Mouse (Mus musculus) spleen, adult 2 months (tissue): ENCODE results near the gene Eppin. TPM values are rescaled to one million over a fixed set of nuclear protein-coding genes. Genes with fewer than 3 reads are reported as not detected.

ENCODE experiments used
- DNase-seq, 2 experiments: peaks; one replicate each; pipeline versions ENCODE4 v3.0.0 to v3.0.0-alpha.2; 2012 to 2021; ENCODE audit warnings: low spot score in 2 of 2, low read depth in 1 of 2
- H3K27ac ChIP-seq: fragments of 200-500 bp; 2 replicates; pipeline ENCODE4 v1.5.1; 2012; ENCODE audit warnings: low read length, inconsistent platforms; ENCODE audit not compliant: insufficient read depth
- H3K27me3 ChIP-seq: fragments of 200-500 bp; 2 replicates; pipeline ENCODE4 v1.6.1; 2012; ENCODE audit warnings: mild to moderate bottlenecking, moderate library complexity, low read length, inconsistent platforms; ENCODE audit not compliant: control insufficient read depth, insufficient read depth
- H3K36me3 ChIP-seq: fragments of 200-500 bp; 2 replicates; pipeline ENCODE4 v1.6.1; 2012; ENCODE audit warnings: mild to moderate bottlenecking, low read length, inconsistent platforms; ENCODE audit not compliant: control insufficient read depth, insufficient read depth
- H3K4me1 ChIP-seq: fragments of 200-500 bp; 2 replicates; pipeline ENCODE4 v1.6.1; 2011; ENCODE audit warnings: inconsistent platforms; ENCODE audit not compliant: control insufficient read depth, insufficient read depth, insufficient read length
- H3K4me3 ChIP-seq: fragments of 200-500 bp; 2 replicates; pipeline ENCODE4 v1.5.1; 2011; ENCODE audit warnings: mild to moderate bottlenecking, inconsistent platforms; ENCODE audit not compliant: insufficient read depth, insufficient read length; ENCODE audit errors: extremely low read depth
- CTCF ChIP-seq: fragments of 200-500 bp; IDR thresholded peaks from 2 replicates; pipeline ENCODE4 v1.5.1; 2011; ENCODE audit warnings: mild to moderate bottlenecking, inconsistent platforms; ENCODE audit not compliant: insufficient read depth, insufficient read length, insufficient replicate concordance; ENCODE audit errors: extremely low read depth
- POLR2A ChIP-seq: fragments of 200-500 bp; IDR thresholded peaks from 2 replicates; pipeline ENCODE4 v1.6.1; 2011; ENCODE audit warnings: low read depth, low read length, inconsistent platforms
- WGBS: fragments of 180-500 bp; shearing (Covaris S2); methylation state at CpG from one replicate; pipeline ENCODE4 v1.1.7; 2018; 5-methylcytosine and 5-hydroxymethylcytosine counted together
- polyA plus RNA-seq: library from polyadenylated mRNA; depleted of rRNA; stranded (reverse); fragments of >200 nt; gene quantifications from 2 replicates; pipeline ENCODE4 v1.2.3, GENCODE M21; 2012; rRNA removed

Eppin gene
- polyA plus RNA-seq, 1 experiment = not detected

DNA sequence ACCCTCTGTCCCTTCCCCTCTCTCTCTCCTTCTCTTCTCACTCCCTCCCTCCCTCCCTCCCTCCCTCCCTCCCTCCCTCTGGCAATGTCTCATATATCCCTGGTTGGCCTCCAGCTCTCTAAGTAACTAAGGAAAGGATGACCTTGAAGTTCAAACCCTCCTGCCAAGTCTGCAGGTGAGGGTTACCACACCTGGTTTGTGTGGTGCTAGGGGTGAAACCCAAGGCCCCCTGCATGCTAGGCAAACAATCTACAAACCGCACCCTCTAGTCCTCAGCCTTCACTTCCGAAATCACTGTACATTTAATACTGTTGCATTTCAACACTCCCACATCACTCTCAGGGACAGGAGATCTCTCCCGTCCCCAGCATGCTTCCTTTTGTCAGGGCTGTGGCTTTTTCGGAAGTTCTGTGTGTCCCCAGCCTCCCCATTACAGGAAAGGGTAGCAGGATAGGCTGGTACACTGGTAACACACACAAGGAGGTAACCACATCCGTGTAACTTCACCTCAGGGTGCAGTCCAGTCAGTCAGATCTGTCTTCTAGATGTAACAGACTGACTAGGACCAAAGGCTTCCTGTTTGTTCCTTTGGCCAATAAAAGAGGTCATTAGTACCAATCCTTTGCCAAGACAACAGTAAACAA is 48.8 kb downstream of the Eppin start:
- DNase-seq = no peak
- 3% methylated on average over 5 of the region's 5 CpGs for WGBS
- no peak overlapping the region for H3K4me3 ChIP-seq
- TF ChIP-seq POLR2A = no peak
- TF ChIP-seq CTCF = no peak
- H3K4me1 ChIP-seq = no peaks in the 10 kb centered on the region; the same call in 1 of the 2 replicates
- no peaks in the 10 kb centered on the region for H3K27me3 ChIP-seq
- H3K27ac ChIP-seq = no peak overlapping the region
- H3K36me3 ChIP-seq = no peaks in the 10 kb centered on the region

GRCm38 (mm10) chr2:164543745-164544144 is 49.6 kb downstream of the Eppin start:
- no peaks in the 10 kb centered on the region for H3K27me3 ChIP-seq
- no peak overlapping the region for H3K27ac ChIP-seq
- H3K36me3 ChIP-seq = no peaks in the 10 kb centered on the region
- TF ChIP-seq CTCF = no peak
- TF ChIP-seq POLR2A = no peak
- WGBS = 78% methylated on average over 2 of the region's 2 CpGs
- DNase-seq = no peak
- H3K4me3 ChIP-seq = no peak overlapping the region
- H3K4me1 ChIP-seq = no peaks in the 10 kb centered on the region; the same call in 1 of the 2 replicates

DNA sequence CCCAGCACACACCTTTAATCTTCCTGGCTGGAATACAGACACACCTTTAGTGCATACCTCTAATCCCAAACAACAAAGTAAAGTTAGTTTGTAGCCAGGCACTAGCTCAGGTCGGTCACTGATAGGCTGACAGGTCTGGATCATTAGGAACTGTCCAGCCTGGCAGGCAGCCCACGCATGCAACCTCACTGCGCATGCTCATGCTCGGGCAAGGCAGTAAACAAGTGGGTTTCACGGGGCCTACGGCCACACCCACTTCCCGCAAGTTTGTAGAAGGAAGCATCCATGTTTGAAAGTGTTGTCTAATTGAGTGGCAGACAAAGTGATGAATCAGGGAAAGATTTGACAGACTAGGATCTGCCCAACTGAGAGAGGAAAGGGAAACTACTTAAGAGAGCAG is 50.8 kb downstream of the Eppin start:
- TF ChIP-seq CTCF (no peak), POLR2A (no peak)
- no peak for DNase-seq
- H3K27me3 ChIP-seq = no peaks in the 10 kb centered on the region
- no peaks in the 10 kb centered on the region for H3K36me3 ChIP-seq
- 85% methylated on average over 7 of the region's 7 CpGs for WGBS
- H3K4me3 ChIP-seq = no peak overlapping the region
- H3K4me1 ChIP-seq = no peaks in the 10 kb centered on the region; the same call in 1 of the 2 replicates
- H3K27ac ChIP-seq = no peak overlapping the region

DNA sequence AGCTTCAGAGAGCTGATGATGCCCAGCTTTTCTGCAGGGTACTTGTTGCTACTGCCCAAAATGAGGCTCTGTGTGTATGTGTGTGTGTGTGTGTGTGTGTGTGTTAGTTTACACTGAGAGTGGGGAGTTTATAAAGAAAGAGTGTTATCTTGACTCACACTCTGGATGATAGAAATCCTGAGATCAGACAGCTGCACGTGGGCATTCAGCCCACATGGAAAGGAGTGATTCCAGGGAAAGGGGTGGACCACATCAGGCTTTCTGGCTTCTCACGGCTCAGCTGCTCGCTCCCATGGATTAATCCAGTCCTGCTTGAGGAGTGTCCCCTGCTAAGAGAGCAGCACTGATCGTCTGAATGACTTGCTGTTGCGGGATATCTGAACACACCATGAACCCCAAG is 51.3 kb downstream of the Eppin start:
- Histone ChIP-seq H3K4me3 (no peak overlapping the region), H3K36me3 (no peaks in the 10 kb centered on the region), H3K4me1 (no peaks in the 10 kb centered on the region; the same call in 1 of the 2 replicates), H3K27ac (no peak overlapping the region), H3K27me3 (no peaks in the 10 kb centered on the region)
- TF ChIP-seq POLR2A (no peak), CTCF (no peak)
- no peak for DNase-seq
- 87% methylated on average over 5 of the region's 5 CpGs for WGBS

GRCm38 (mm10) chr2:164540652-164541427 is 52.6 kb downstream of the Eppin start:
- Histone ChIP-seq H3K27ac (no peak overlapping the region), H3K27me3 (no peaks in the 10 kb centered on the region), H3K36me3 (no peaks in the 10 kb centered on the region), H3K4me3 (no peak overlapping the region), H3K4me1 (no peaks in the 10 kb centered on the region; the same call in 1 of the 2 replicates)
- TF ChIP-seq POLR2A = no peak
- TF ChIP-seq CTCF = no peak
- WGBS = 35% methylated on average over 8 of the region's 8 CpGs
- no peak for DNase-seq

Other genes starting within 250 kb of the Eppin start
- 33.5 and 77.7 TPM in 2 replicates for gene Slpi, start 204.5 kb downstream of the Eppin start, polyA plus RNA-seq
- gene Rbpjl, start 190.5 kb downstream of the Eppin start, polyA plus RNA-seq = 19.0 and 39.4 TPM in 2 replicates
- 0.82 and 1.2 TPM in 2 replicates for gene Matn4, start 188.4 kb downstream of the Eppin start, polyA plus RNA-seq
- 21.0 and 25.0 TPM in 2 replicates for gene Sdc4, start 149.7 kb downstream of the Eppin start, polyA plus RNA-seq
- gene Sys1, start 136.6 kb downstream of the Eppin start, polyA plus RNA-seq = 111 and 172 TPM in 2 replicates
- gene Gm20458, start 132.6 kb downstream of the Eppin start, polyA plus RNA-seq = 16.4 and 17.2 TPM in 2 replicates
- gene Trp53tg5, start 119.9 kb downstream of the Eppin start, polyA plus RNA-seq = not detected in 2 replicates
- 15.6 and 20.3 TPM in 2 replicates for gene Dbndd2, start 107.5 kb downstream of the Eppin start, polyA plus RNA-seq
- gene Pigt, start 96.1 kb downstream of the Eppin start, polyA plus RNA-seq = 85.0 and 108 TPM in 2 replicates
- 0.33 and 0.47 TPM in 2 replicates for gene Wfdc2, start 31.2 kb downstream of the Eppin start, polyA plus RNA-seq
- not detected in 2 replicates for gene Spint3, start 20.1 kb downstream of the Eppin start, polyA plus RNA-seq
- gene Wfdc6a, start 8.1 kb downstream of the Eppin start, polyA plus RNA-seq = 0.15 and 0.21 TPM in 2 replicates
- gene Wfdc6b, start 19.9 kb upstream of the Eppin start, polyA plus RNA-seq = not detected in 2 replicates
- gene Wfdc8, start 20.0 kb upstream of the Eppin start, polyA plus RNA-seq = not detected in 2 replicates
- not detected in 2 replicates for gene Wfdc16, start 45.2 kb upstream of the Eppin start, polyA plus RNA-seq
- gene Wfdc10, start 62.5 kb upstream of the Eppin start, polyA plus RNA-seq = not detected in 2 replicates
- not detected in 2 replicates for gene Wfdc9, start 63.0 kb upstream of the Eppin start, polyA plus RNA-seq
- gene Wfdc11, start 80.5 kb upstream of the Eppin start, polyA plus RNA-seq = not detected in 2 replicates
- not detected in 2 replicates for gene Wfdc13, start 91.5 kb upstream of the Eppin start, polyA plus RNA-seq
- gene Spint4, start 104.9 kb upstream of the Eppin start, polyA plus RNA-seq = not detected in 2 replicates
- gene Spint5, start 121.7 kb upstream of the Eppin start, polyA plus RNA-seq = not detected in 2 replicates
- 0.18 and 0.34 TPM in 2 replicates for gene Wfdc3, start 152.3 kb upstream of the Eppin start, polyA plus RNA-seq
- gene Dnttip1, start 152.4 kb upstream of the Eppin start, polyA plus RNA-seq = 38.9 and 48.0 TPM in 2 replicates
- gene Ube2c, start 176.3 kb upstream of the Eppin start, polyA plus RNA-seq = 92.8 and 97.2 TPM in 2 replicates
- not detected in 2 replicates for gene Tnnc2, start 186.4 kb upstream of the Eppin start, polyA plus RNA-seq
- gene Snx21, start 192.2 kb upstream of the Eppin start, polyA plus RNA-seq = 9.5 and 12.9 TPM in 2 replicates
- gene Acot8, start 211.3 kb upstream of the Eppin start, polyA plus RNA-seq = 44.9 and 54.1 TPM in 2 replicates
- gene Zswim3, start 211.5 kb upstream of the Eppin start, polyA plus RNA-seq = 2.5 and 3.0 TPM in 2 replicates
- 7.7 and 9.3 TPM in 2 replicates for gene Zswim1, start 229.1 kb upstream of the Eppin start, polyA plus RNA-seq
- 0.16 and 0.40 TPM in 2 replicates for gene Spata25, start 234.9 kb upstream of the Eppin start, polyA plus RNA-seq
- gene Ctsa, start 239.3 kb upstream of the Eppin start, polyA plus RNA-seq = 318 and 362 TPM in 2 replicates
- 5.7 and 9.6 TPM in 2 replicates for gene Neurl2, start 239.9 kb upstream of the Eppin start, polyA plus RNA-seq